Mouse (Mus musculus) cerebellum, adult 2 months (tissue): Measurements from ENCODE around the gene Tlr2. TPM values are rescaled to one million over a fixed set of nuclear protein-coding genes. Genes with fewer than 3 reads are reported as not detected.

ENCODE experiments used
- DNase-seq, 2 experiments: peaks; one replicate each; pipeline ENCODE4 v3.0.0; 2021
- H3K27ac ChIP-seq: fragments of 200-500 bp; 2 replicates; pipeline ENCODE4 v1.5.1; 2012; ENCODE audit warnings: low read length, control low read depth, inconsistent platforms; ENCODE audit not compliant: insufficient read depth
- H3K27me3 ChIP-seq: fragments of 200-500 bp; 2 replicates; pipeline ENCODE4 v1.6.1; 2012; ENCODE audit warnings: inconsistent platforms, mild to moderate bottlenecking, low read length, moderate library complexity; ENCODE audit not compliant: control insufficient read depth, insufficient read depth
- H3K4me1 ChIP-seq: fragments of 200-500 bp; 2 replicates; pipeline ENCODE4 v1.6.1; 2011; ENCODE audit warnings: low read length; ENCODE audit not compliant: control insufficient read depth, insufficient read depth
- H3K4me3 ChIP-seq: fragments of 200-500 bp; replicated peaks from 2 replicates; pipeline ENCODE3; 2011; ENCODE audit warnings: mild to moderate bottlenecking, low read depth, low read length, control low read depth; ENCODE audit not compliant: insufficient read depth
- CTCF ChIP-seq: fragments of 200-500 bp; IDR thresholded peaks from 2 replicates; pipeline ENCODE4 v1.5.1; 2011; ENCODE audit warnings: low read depth, mild to moderate bottlenecking, control low read depth, low read length, moderate library complexity, borderline replicate concordance; ENCODE audit not compliant: insufficient read depth
- POLR2A ChIP-seq: fragments of 200-500 bp; IDR thresholded peaks from 2 replicates; pipeline ENCODE4 v1.6.1; 2011; ENCODE audit warnings: low read length, control low read depth, borderline replicate concordance; ENCODE audit not compliant: insufficient read depth
- WGBS: fragments of 180-500 bp; shearing (Covaris S2); methylation state at CpG from one replicate; pipeline ENCODE4 v1.1.7; 2018; 5-methylcytosine and 5-hydroxymethylcytosine counted together
- polyA plus RNA-seq: library from polyadenylated mRNA; depleted of rRNA; stranded (reverse); fragments of >200 nt; gene quantifications from 2 replicates; pipeline ENCODE4 v1.2.3, GENCODE M21; 2012

Gene Tlr2
- polyA plus RNA-seq, 1 experiment = 0.72 TPM

DNA sequence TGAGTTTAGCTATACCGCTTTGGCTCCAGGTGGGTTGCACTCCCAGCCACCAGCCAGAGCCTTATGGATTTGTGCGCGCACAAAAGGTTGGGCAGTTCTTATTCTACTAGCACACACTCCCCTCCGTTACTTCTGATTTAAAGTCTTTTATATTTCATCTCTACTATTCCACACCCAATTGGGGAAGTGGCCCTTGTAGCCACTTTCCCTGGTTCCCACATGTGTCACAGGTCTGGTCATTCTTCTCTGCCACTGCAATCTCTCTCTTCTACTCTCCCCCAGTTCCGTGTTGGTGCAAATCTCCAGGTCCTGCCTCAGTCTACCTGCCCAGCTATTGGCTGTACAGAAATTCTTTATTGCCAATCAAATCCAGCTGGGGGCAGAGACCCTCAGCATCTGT lies 14.1 kb upstream of the Tlr2 start:
- Histone ChIP-seq H3K27me3 (no peaks in the 10 kb centered on the region), H3K4me3 (no peak overlapping the region), H3K4me1 (no peaks in the 10 kb centered on the region), H3K27ac (no peak overlapping the region)
- DNase-seq = no peak
- TF ChIP-seq CTCF (no peak), POLR2A (no peak)
- 93% methylated on average over 5 of the region's 5 CpGs for WGBS

DNA sequence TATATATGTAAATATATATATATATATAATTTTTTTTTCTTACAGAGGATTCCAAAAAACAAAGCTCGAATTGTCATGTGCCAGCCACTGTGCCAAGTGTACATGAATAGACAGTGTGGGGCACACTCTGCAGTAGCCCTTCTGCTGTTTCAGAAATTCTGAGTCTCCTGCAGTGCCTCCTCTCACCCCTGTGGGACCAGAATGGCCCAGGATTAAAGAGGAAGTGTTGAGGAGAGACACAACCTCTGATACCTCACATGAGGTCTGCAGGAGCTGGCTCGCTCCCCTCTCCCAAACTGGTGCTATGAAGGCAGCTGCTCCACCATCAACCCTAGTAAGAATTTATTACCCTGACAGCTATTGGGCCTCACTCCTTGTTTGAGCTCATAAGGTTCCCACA lies 7.8 kb upstream of the Tlr2 start:
- 57% methylated on average over 2 of the region's 2 CpGs for WGBS
- TF ChIP-seq POLR2A (no peak), CTCF (no peak)
- Histone ChIP-seq H3K4me3 (no peak overlapping the region), H3K27me3 (no peaks in the 10 kb centered on the region), H3K27ac (no peak overlapping the region), H3K4me1 (no peaks in the 10 kb centered on the region)
- no peak for DNase-seq

DNA sequence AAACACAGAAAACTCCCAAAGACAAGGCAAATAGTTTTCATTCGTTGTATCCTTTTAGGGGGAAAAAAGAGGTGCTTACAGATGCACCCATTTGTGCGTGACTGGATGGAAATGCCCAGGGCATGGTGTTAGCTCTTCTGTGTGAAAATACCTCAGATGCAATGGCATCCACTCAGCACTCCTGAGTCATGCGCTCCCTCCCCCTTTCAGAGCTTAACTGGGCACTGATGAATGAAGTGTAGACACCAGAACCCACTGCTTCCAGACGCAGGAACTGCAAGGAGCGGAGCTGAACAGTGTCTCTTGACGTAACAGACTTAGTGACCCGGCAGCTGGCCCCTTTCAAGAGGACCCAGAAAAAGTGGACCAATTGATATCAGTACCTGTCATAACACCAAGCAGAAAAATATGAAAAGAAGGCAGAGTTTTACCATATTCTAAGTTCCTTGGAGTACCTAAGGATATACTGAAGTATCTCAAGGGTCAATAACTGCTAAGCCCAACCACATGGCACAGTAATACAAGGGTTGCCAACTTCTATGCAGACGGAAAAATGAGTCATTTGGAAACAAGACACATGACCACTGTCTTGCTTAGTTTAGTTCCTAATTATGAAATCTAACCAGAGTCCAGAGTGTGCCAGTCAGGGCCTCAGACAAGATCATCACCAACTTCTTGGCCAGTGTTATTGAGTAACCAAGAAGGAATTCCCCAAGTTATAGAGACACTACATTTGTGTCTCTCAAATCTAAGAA lies 3.4 kb upstream of the Tlr2 start:
- Histone ChIP-seq H3K4me1 (no peaks in the 10 kb centered on the region), H3K27me3 (peaks cover 1% of the 10 kb centered on the region; the same call in 1 of the 2 replicates), H3K4me3 (no peak overlapping the region), H3K27ac (no peak overlapping the region)
- no peak for DNase-seq
- no peak for TF ChIP-seq POLR2A
- TF ChIP-seq CTCF = no peak
- whole genome bisulfite sequencing = 71% methylated on average over 8 of the region's 8 CpGs

DNA sequence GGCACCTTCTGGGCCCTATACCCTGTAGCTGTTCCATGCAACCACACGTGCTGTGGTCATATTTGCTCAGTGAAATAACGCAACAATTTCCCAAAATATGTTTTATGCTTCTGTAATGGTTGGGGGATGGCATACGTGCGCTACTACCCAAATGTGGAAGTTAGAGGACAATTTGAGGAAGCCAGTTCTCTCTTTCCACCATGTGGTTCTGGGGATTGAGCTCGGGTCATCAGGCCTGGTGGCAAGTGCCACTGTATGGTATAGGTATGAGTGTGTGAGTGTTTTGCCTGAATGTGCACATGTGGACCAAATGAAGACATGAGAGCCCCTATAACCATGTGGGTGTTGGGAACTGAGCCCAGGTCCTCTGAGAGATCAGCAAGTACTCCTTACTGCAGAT lies 2.1 kb downstream of the Tlr2 start:
- Histone ChIP-seq H3K27ac (no peak overlapping the region), H3K27me3 (peaks cover 1% of the 10 kb centered on the region; the same call in 1 of the 2 replicates), H3K4me3 (no peak overlapping the region), H3K4me1 (no peaks in the 10 kb centered on the region)
- TF ChIP-seq POLR2A = no peak
- no peak for TF ChIP-seq CTCF
- no peak for DNase-seq
- WGBS = 98% methylated on average over 5 of the region's 5 CpGs

DNA sequence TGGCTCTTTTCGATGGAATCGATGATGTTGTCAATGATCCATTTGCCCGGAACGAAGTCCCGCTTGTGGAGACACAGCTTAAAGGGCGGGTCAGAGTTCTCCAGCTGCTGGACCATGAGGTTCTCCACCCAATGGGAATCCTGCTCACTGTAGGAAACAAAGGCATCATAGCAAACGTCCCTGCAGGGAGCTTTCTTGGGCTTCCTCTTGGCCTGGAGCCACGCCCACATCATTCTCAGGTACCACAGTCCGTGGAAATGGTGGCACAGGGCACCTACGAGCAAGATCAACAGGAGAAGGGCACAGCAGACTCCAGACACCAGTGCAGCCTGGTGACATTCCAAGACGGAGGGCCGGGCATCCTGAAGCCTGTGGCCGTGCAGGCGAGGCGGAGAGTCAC lies 4.9 kb downstream of the Tlr2 start:
- DNase-seq = no peak
- 84% methylated on average over 15 of the region's 15 CpGs for WGBS
- TF ChIP-seq POLR2A = no peak
- no peak for TF ChIP-seq CTCF

DNA sequence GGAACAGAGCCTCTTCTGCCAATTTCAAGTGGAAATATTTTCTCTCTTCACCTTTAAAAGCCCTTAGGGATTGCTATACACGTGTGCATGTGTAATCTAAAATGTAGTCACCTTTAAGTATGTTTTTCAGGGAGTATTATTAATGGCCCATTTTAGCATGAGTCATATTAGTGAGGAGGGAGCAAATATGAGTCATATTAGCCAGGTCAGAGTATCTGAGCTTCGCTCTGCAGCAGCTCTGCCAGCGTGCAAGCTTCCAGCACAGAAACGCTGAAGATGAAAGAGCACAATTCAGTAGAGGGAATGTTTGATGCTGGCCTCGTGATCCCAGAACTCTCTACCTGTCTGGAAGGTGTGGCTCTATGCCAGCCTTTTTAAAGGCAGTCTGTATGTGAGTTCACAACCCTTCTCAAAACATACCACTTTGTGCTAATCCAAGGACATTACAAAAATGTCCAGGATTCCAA lies 13.4 kb downstream of the Tlr2 start:
- no peak for DNase-seq
- no peak overlapping the region for H3K4me3 ChIP-seq
- H3K27me3 ChIP-seq = no peaks in the 10 kb centered on the region
- 62% methylated on average over 5 of the region's 5 CpGs for WGBS
- no peak overlapping the region for H3K27ac ChIP-seq
- TF ChIP-seq POLR2A (no peak), CTCF (no peak)
- H3K4me1 ChIP-seq = no peaks in the 10 kb centered on the region

More for the DNA sequence above, 4.9 kb downstream of the Tlr2 start:
- H3K27me3 ChIP-seq = peaks cover 1% of the 10 kb centered on the region; the same call in 1 of the 2 replicates
- no peak overlapping the region for H3K27ac ChIP-seq
- H3K4me3 ChIP-seq = no peak overlapping the region
- no peaks in the 10 kb centered on the region for H3K4me1 ChIP-seq

DNA sequence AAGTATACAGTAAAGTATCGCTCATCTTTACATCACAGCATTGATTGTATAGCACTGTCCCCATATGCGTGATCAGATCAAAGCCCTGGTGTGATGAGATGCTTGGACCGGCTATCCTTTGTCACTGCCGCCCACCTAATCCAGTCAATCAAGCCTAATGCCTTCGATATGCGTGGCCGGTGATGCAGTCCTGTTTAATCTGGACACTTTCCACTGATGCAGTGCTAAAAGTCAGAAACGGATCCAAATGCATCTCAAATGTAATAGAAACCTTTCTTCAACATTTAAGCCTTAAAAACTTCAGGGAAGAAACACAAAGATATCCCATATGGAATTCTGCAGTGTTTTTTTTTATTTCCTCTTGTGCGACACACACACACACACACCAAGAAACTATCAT lies 13.9 kb downstream of the Tlr2 start:
- DNase-seq = no peak
- Histone ChIP-seq H3K4me1 (no peaks in the 10 kb centered on the region), H3K4me3 (no peak overlapping the region), H3K27me3 (no peaks in the 10 kb centered on the region), H3K27ac (no peak overlapping the region)
- TF ChIP-seq CTCF (no peak), POLR2A (no peak)
- WGBS = 76% methylated on average over 9 of the region's 9 CpGs

DNA sequence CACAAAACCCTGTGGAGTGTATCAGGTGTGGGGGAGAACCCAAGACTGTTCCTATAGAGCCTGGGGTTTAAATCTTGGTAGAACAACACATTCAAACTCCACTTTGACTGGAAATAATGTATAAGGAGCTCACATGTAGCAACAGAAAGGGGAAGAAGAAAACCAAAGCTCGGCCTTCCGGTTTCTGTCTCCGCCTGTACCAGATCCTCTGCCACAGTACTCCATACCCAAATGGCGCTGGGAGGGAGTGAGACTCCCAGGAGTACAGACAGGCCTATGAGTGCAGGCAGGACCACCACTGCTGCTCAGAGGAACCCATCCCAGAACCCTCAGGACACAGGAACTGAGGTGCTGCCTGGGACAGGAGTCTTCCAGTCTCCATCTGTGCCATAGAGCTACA lies 17.8 kb downstream of the Tlr2 start:
- no peaks in the 10 kb centered on the region for H3K4me1 ChIP-seq
- no peak overlapping the region for H3K27ac ChIP-seq
- TF ChIP-seq CTCF = no peak
- TF ChIP-seq POLR2A = no peak
- H3K27me3 ChIP-seq = no peaks in the 10 kb centered on the region
- no peak overlapping the region for H3K4me3 ChIP-seq
- DNase-seq = no peak
- 92% methylated on average over 4 of the region's 4 CpGs for WGBS
